ENCODE assay signal across 20 mouse cellular contexts in genomic region chr4:7513081-7513480, GRCm38 (mm10).
"Had no signal": no experiment of that assay in that cellular context is flagged by ENCODE, and none has a peak within 500 bp of the region (broad histone marks: within the 10 kb centered on the region; RNA-seq: fewer than 3 reads in every experiment).

No protein-coding gene starts in this region.

- H3K9ac ChIP-seq: limb, embryonic 12.5 days; limb, embryonic 15.5 days; liver, embryonic 14.5 days; liver, postnatal 0 days; lung, embryonic 14.5 days; neural tube, embryonic 12.5 days; neural tube, embryonic 15.5 days had no signal

- H3K4me3 ChIP-seq: limb, embryonic 12.5 days; limb, embryonic 15.5 days; megakaryocyte, embryonic 14.5 days; midbrain, embryonic 10.5 days; neural tube, embryonic 12.5 days; neural tube, embryonic 15.5 days had no signal

- H3K27ac ChIP-seq: limb, embryonic 12.5 days; limb, embryonic 15.5 days; liver, embryonic 14.5 days; midbrain, embryonic 10.5 days; neural tube, embryonic 12.5 days; neural tube, embryonic 15.5 days; stomach, postnatal 0 days had no signal

- H3K27me3 ChIP-seq: limb, embryonic 12.5 days; limb, embryonic 15.5 days; megakaryocyte, embryonic 14.5 days; neural tube, embryonic 12.5 days; neural tube, embryonic 15.5 days had no signal

- H3K9me3 ChIP-seq: limb, embryonic 12.5 days; limb, embryonic 15.5 days; midbrain, embryonic 10.5 days; neural tube, embryonic 12.5 days had no signal

- ATAC-seq: liver, postnatal 0 days; lung, postnatal 0 days had no signal

- H3K4me2 ChIP-seq: limb, embryonic 12.5 days; limb, embryonic 15.5 days; liver, embryonic 11.5 days; lung, embryonic 14.5 days; neural tube, embryonic 12.5 days; neural tube, embryonic 15.5 days had no signal

- DNase-seq: kidney, postnatal 14 days; kidney, postnatal 4 days; left cerebral cortex, postnatal 4 days; liver, postnatal 0 days; lung, embryonic 14.5 days; midbrain, embryonic 14.5 days; right cerebral cortex, adult 18-20 months; right cerebral cortex, postnatal 14 days; right cerebral cortex, postnatal 4 days; thymus, postnatal 25 days had no signal

- H3K36me3 ChIP-seq: limb, embryonic 12.5 days; limb, embryonic 15.5 days; midbrain, embryonic 10.5 days; neural tube, embryonic 12.5 days; neural tube, embryonic 15.5 days had no signal

- H3K4me1 ChIP-seq: limb, embryonic 12.5 days; limb, embryonic 15.5 days; megakaryocyte, embryonic 14.5 days; midbrain, embryonic 10.5 days; neural tube, embryonic 12.5 days; neural tube, embryonic 15.5 days had no signal
